Mouse (Mus musculus): ENCODE results near the gene Ap3d1.

The Ap3d1 gene

DNA sequence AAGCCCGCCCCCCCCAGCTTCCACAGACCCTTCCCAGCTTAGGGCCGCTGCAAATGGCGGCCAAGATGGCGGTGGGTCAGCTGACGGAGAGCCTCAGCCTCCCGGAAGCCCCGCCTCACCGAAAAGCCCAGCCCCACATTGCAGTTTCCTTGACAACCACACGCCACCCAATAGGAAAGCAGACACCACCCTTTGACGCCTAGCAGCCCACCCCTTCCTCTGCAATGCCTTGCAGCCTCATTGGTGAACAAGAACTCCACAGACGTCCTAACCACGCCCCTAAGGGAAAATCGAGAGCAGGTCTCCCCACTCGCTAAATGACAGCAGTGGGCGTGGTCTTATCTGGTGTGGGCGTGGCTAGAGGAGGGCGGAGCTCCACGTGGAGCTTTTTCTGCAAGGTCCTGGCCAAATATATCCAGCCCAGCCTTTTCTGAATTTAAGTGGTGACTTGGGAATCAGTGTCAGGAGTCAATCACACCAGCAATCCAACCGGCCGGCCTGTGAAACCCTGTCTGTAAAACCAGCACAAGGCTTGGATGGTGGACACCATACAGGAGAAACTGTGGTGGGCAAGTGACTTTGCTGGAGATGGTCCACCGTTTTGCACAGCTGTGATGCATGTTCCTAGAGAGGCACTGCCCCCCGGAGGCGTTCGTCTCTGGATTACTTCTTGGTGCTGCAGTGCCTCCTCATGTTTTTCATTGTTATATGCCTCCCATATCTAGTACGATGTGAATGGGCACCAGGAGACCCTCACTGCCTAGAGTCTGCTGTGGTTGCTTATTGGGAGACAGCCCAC, at the start of gene Ap3d1:
Gene Ap3d1 (minus strand): TSS at position 85 of the 799 bp plus-strand sequence.
- peak; percentile 98 for DNase-seq (ENCODE audit: low spot score)

DNA sequence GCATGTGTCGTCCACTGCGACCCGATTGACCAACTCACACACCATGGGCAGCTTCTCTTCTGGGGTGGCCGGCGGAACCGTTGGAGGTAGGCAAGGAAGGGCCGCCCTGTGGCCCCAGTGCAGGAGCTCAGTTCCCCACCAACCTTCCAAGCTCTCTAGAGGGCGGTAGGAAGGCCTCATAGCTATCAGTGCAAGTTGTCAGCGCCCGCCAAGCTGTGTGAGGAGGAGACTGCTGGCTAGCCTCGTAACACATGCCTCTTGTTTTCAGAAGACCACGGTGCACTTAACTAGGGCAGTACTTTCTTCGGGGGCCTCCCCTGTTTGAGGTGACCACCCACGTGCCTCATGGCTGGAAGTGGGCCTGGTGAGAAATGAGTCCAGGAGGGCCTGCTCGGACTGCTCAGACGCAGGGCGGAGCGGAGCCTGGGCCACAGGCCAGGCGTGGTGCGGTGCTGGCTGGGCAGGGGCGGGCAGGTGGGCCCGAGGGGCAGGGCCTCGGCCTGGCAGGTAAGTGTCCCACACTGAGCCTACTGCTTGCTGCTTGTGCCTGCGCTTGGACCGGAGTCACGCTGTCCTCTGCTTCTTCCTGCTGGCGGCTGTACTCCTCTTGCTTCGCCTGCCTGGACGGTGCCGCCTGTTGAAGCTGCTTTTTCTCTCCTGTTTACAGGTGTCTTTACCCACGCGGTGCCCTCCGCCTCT, 49.6 kb upstream of the Ap3d1 start:
- DNase-seq (ENCODE audit: low spot score), result no peak

DNA sequence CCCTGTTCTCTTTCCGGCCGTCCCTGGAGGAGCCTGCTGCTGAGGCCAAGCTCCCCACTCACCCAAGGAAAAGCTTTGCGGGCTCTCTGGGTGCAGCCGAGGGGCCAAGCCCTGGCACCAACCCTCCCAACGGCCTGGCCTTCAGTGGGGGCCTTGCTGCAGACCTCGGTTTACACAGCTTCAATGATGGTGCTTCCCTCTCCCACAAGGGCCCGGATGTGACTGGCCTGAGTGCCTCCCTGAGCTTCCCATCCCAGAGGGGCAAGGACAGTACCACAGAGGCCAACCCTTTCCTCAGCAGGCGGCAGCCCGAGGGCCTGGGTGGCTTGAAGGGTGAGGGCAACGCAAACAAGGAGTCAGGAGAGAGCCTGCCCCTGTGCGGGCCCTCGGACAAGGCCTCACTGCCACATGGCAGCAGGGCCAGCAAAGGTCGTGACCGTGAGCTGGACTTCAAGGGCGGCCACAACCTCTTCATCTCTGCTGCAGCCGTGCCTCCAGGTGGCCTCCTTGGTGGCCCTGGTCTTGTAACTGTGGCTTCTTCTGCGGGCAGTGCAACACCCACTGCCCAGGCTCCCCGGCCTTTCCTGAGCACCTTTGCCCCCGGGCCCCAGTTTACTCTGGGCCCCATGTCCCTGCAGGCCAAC, 48.8 kb upstream of the Ap3d1 start:
- no peak for DNase-seq (ENCODE audit: low spot score)

GRCm38 (mm10) chr10:80787517-80787916, 45.5 kb upstream of the Ap3d1 start:
- DNase-seq (ENCODE audit: low spot score), result no peak

- DNase-seq (ENCODE audit: low spot score), result no peak
These were observed 43.9 kb upstream of the Ap3d1 start for GRCm38 (mm10) chr10:80785963-80786362.

DNA sequence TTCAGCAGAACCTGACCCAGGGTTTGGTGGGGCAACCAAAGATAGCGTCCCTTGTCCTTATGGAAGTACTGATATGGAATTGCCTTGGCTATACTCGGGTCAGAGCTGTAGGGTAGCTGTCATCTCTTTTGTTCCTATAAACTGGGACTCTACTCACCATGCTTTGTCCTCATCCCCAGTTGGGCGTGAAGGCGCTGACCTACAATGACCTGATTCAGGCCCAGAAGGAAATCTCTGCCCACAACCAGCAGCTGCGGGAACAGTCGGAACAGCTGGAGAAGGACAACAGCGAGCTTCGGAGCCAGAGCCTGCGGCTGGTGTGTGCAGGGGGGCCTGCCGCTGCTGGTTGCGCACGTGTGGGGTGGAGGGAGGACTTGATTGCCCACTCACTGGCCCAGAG, 42.8 kb upstream of the Ap3d1 start:
- no peak for DNase-seq (ENCODE audit: low spot score)

DNA sequence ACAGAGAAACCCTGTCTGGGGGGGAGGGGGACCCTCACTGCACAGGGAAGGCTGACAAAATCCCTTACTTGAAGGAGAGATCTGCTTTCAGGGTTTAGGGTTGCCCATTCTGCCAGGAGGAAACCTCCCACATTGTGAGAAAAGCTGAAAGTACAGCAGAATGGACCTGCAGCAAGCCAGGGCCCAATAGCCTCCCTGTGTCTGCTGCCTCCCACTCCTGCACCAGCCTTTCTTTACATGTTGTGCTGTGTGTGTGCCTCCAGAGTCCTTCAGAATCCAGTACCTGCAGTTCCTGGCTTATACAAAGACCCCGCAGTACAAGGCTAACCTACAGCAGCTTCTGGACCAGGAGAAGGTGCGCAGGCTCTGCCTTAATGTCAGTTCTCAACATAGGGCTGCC, 42.2 kb upstream of the Ap3d1 start:
- no peak for DNase-seq (ENCODE audit: low spot score)

DNA sequence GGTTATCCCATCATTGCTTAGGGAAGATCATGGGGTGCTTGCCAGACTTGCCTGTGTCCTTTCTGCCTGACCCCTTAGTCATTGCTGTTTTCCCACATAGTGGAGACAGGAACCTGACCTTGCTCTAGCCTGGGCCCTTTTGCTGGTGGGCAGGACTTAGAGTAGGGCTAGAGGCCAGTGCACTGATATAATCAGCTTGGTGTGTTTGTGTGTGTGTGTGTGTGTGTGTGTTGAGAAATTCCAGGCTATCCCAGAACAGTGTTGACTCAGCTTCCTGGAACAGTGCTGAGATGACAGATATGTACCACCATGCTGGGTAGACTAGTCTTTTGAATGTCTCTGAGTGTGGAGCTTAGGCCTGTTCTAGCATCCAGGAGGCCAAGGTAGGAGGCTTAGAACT, 37.5 kb upstream of the Ap3d1 start:
- DNase-seq (ENCODE audit: low spot score), result no peak

DNA sequence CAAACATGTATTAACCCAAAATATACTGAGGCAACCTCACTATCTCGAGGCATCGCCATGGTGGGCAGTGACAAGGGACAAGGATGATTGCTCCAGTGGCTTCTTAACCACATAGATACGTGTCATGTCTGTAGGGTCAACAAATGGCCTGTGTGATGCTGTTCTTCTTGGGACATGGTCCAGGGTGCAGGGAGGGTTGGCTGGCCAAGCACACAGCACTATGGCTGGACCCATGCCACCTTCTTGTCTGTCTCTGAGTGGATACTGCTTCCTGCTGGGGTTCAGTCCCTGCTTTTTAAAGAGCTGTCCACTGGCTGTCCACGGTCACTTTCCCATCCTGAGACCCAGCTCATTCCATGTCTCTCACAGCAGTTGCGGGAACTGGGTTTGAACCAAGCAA, 35.1 kb upstream of the Ap3d1 start:
- DNase-seq (ENCODE audit: low spot score), result no peak

GRCm38 (mm10) chr10:80776358-80776869, 34.4 kb upstream of the Ap3d1 start:
- DNase-seq (ENCODE audit: low spot score), result peak; percentile 66

DNA sequence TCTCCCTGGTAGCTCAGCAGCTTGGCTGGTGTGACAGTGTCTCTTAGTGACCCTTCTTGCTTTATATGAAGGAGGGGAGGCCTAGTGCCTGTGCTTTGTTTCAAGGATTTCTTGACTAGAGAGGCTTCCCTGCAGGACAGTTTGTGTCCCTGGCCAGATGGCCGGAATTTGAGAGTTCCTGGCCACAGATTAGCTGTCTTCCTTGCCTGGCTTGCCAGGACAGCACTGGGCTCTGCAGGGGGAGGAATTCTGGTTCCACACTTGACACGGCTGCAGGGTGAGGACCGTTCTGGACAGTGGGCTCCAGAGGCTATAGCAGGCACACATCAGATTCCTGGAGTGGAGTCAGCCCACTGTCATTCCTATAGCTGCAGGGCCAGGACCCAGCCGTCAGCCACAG, 33.7 kb upstream of the Ap3d1 start:
- DNase-seq (ENCODE audit: low spot score), result no peak

GRCm38 (mm10) chr10:80774981-80775380, 32.9 kb upstream of the Ap3d1 start:
- no peak for DNase-seq (ENCODE audit: low spot score)

GRCm38 (mm10) chr10:80774549-80774948, 32.5 kb upstream of the Ap3d1 start:
- peak; percentile 82 for DNase-seq (ENCODE audit: low spot score)

DNA sequence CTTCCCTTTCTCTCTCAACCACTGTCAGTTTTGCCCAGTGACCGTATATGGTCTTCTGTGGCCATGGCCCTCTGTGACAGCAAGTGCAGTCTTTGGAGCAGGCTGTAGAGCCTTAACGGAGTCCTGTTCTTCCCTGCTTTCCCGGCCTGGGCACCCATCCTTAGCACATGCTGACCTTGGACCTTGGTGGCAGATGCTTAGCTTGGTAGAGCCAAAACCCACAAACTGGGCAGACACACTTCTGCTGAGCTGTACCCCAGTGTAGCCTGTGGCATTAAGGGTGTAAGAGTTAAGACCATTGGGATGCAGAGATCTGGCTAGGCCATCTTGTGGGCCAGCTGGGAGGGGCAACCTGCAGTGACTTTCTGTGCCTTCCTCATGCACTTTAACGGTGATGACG, 31.8 kb upstream of the Ap3d1 start:
- DNase-seq (ENCODE audit: low spot score), result no peak

DNA sequence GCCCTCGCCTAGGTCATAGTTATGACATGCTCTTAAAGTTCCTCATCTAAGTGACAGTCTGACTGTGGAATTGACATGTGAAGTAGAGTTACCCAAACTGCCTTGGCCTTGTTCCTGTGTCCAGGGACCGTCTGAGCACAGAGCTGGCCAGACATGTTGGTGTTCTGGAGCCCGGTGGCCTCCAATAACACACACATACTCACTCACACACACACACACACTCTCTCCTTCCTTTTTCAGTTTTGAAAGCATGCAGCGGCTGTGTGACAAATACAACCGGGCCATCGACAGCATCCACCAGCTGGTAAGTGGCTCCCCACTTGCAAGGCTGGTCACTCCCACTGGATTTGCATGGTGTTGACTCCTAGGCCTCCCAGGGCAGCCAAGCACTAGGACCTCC, 26.3 kb upstream of the Ap3d1 start:
- no peak for DNase-seq (ENCODE audit: low spot score)

GRCm38 (mm10) chr10:80766161-80766815, 24.2 kb upstream of the Ap3d1 start:
- DNase-seq (ENCODE audit: low spot score), result no peak

- no peak for DNase-seq (ENCODE audit: low spot score)
These were observed 23.7 kb upstream of the Ap3d1 start for GRCm38 (mm10) chr10:80765746-80766145.

DNA sequence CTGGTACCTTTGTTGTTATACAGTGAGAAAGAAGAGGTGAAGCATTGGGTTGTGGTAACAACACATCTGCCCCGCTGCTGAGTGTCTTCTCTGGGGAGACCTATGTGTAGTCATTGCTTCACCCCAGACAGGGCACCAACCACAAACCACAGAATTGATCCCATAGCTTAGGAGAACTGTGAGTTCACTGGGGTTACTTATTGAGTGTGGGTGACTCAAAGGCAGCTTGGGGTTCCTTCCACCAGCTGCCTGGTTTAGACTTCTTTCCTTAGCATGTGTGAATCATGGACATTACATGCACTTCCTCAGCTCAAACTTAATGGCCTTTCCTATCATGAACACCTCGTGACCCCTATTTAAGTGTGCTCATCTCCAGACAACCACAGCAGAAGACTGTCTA, 21.4 kb upstream of the Ap3d1 start:
- no peak for DNase-seq (ENCODE audit: low spot score)

DNA sequence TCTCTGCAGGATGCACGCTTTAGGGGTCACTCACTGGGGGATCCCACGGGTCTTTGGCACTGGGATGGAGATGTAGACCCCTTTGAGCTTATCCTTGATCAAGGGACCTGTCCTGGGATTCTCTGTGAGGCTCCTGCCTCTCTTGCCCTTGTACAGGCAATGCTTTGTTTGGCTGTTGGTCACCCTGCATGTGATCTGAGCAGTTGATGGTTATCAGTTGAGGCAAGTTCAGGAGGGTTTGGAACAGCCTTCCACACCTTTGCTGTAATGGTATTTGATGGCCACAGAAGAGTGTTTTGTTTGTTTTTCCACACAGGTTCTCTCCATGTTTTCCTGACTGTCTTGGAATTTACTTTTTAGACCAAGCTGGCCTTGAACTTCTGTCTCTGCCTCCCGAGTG, 19.8 kb upstream of the Ap3d1 start:
- no peak for DNase-seq (ENCODE audit: low spot score)

DNA sequence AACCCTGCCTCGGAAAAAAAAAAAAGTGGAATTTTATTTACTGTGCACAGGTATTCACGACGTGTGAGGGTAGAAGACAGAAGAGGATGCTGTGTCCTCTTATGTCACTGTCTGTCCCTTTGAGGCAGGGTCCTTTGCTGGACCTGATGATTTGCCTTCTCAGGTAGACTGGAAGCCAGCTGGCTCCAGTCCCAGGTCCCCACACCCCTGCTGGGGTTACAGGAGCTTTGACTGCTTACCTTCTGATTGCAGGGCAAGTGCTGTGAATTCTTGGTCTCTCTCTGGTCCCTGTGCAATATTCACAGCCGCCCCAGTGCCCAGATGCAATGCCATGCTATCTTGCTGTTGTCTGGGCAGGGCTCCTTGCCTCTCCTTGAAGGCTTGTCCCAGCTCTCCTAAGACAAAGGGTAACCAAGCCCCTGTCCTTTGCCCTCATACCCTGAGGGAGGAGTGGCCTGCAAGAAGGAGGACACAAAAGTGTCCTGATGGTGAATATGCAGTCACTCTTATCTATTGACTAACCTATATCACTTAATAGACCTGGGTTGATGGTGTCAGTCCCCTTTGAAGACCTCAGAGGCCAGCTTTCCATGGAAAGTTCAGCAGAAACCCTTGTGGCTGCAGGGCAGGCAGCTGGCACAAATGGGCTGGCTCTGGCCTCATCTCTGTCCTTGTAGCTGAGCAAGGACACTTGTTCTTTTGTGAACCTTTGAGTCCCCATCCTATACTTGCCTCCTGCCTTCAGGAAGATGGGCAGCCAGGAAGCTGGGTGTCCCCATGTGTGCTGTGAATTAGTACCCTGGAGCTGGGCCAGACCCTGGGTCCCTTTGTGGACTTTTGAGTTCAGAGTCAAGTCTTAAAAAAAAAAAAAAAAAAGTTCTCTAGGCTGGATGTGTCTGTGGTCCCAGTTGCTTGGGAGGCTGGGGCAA, 18.8 kb upstream of the Ap3d1 start:
- DNase-seq (ENCODE audit: low spot score), result no peak

DNA sequence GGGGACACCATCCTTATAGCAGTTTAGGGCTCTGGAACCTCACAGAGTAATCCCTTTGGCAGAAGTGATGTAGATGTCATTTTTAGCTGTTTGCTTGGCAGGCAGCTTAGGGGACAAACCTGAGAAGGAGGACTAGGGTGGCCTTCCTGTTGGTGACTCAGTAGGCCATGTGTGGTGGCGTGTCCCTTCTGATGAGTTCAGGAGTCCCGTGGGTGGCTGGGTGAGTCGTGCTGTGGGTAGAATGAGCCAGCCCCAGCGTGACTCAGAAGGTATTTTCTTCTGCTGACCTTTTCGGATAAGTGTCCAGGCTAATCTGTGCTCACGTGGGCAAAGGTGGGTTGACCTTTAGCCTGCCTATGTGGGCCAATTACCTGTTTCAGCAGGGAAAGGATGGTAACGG, 16.6 kb upstream of the Ap3d1 start:
- no peak for DNase-seq (ENCODE audit: low spot score)

Data from urinary bladder, postnatal 14 days (tissue).